Mouse (Mus musculus): ENCODE data around the gene Pom121l2.

The Pom121l2 gene

DNA sequence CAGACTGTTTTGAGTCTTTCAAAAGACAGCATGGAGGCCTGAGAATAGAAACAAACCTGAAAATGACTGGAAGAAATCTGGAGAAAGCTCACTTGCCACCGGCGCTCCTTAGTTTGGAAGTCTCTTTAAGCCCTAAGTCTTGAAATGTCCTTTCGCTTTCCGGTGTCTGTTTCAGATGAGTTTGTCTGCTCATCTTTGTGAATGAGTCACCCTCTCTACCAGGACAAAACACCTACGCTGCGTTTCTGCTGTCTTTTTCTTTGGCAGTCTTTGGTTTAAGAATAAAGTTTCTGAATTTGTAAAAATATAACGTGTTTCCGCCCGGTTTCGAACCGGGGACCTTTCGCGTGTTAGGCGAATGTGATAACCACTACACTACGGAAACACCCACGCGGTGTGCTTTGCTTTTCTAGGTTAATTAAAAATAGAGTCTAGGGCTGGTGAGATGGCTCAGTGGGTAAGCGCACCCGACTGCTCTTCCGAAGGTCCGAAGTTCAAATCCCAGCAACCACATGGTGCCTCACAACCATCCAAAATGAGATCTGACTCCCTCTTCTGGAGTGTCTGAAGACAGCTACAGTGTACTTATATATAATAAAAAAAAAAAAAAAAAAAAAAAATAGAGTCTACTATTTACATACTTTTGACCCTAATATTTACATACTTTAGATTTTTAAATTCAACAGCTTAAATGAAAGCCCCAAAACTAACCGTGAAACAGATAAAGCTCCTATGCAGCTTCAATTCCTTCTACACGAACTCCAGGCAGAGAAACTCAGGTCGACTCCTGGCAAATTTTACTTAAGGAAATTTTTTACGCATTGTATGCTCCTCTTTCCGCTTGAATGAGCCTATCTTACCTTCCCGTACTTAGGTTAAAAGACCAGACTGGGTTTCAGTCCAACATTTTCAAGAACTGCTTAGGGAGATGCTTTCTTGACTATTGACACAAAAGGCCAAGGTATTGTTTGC is 34.8 kb downstream of the Pom121l2 start:
- peak; percentile 96 for DNase-seq (ENCODE audit: low read depth)

DNA sequence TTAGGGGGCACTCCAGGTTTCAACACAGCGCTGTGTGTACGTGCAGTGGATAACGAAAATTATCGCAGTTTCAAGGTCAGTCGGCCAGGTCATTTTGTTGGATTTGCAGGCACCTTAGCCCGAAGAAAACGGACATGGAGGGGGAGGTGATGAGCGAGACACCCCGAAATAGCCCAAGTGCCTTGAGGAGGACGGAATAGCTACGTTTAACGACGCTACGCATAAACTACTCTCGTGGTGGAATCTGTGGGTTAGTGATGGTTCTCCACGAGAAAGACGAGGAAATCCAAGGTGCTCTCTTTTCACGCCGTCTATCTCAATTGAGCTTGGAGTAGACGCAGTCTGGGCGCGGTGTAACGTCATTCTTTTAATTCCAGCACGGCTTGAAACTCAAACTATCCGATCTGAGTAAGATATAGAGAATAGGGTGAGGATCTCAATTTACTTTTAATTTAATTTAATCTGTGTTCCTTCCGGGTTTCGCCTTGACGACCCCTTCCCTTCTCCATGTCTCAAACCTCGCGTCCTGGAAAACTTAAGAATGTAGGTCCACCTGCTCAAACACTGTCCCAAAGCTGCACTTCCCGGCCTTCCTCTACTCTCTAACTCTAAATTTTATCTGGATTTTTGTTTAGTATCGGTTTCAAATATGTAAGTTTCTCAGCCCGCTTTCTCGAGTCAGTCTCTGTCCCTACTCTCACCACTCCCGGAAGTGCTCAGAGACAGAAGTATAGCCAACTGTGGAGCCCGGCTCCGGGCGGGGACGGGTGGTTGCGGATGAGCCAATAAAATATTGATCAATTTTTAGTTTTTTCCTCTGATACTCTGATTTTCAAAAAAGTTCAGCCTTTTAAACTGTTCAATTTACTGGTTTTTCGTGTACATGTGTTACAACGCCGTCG is 39.2 kb downstream of the Pom121l2 start:
- peak; percentile 45 for DNase-seq (ENCODE audit: low read depth)

DNA sequence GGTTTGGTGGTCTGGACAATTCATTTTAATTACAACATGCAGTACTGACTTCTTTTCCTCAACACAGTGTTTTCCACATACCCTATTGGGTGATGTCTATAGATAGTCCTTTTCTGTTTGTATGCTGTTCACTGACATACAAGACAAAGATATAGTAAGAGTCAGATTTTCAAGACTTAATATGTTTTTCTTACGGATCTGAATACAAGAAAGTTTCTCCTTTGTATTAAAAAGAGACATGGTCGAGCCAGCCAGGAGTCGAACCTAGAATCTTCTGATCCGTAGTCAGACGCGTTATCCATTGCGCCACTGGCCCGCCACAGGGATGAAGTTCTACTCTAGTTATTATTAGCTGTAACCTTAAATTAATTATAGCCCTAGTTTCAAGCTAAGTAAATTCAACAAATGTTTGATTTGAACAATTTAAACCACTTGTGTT is 39.9 kb downstream of the Pom121l2 start:
- DNase-seq (ENCODE audit: low read depth) = peak; percentile 59

DNA sequence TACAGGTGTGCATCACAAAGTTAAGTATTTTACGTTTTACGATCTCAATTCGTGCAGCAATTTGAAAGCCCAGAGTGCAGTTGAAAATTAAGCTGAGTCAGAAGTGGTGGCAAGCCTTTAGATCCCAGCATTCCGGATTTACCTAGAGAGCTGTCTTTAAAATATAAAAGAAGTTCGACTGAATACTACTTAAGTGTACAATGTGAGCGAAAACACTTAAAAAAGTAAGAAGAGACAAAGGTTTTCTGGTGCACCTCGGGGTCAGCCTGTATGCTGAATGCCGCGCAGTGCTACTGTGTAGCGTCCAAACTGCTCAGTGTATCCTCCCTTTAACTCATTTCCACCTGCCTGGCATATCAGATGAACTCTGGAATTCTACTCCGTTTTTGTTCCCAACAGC is 40.6 kb downstream of the Pom121l2 start:
- peak; percentile 39 for DNase-seq (ENCODE audit: low read depth)

DNA sequence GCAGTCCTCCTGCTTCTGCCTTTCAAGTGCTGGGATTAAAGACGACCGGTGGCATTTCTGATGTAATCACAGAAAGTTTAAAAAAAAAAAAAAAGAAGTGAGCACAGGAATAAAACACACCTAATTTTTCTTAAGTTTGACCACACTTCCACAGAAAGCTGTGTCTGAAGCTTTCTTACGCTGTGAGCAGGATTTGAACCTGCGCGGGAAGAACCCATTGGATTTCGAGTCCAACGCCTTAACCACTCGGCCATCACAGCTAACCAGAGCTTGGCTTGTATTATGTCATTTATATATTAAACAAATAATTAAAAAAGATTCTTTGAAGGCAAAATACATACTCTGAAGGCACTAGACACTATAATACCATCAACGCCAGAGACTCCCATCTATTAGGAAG is 41.2 kb downstream of the Pom121l2 start:
- DNase-seq (ENCODE audit: low read depth) = peak; percentile 83

DNA sequence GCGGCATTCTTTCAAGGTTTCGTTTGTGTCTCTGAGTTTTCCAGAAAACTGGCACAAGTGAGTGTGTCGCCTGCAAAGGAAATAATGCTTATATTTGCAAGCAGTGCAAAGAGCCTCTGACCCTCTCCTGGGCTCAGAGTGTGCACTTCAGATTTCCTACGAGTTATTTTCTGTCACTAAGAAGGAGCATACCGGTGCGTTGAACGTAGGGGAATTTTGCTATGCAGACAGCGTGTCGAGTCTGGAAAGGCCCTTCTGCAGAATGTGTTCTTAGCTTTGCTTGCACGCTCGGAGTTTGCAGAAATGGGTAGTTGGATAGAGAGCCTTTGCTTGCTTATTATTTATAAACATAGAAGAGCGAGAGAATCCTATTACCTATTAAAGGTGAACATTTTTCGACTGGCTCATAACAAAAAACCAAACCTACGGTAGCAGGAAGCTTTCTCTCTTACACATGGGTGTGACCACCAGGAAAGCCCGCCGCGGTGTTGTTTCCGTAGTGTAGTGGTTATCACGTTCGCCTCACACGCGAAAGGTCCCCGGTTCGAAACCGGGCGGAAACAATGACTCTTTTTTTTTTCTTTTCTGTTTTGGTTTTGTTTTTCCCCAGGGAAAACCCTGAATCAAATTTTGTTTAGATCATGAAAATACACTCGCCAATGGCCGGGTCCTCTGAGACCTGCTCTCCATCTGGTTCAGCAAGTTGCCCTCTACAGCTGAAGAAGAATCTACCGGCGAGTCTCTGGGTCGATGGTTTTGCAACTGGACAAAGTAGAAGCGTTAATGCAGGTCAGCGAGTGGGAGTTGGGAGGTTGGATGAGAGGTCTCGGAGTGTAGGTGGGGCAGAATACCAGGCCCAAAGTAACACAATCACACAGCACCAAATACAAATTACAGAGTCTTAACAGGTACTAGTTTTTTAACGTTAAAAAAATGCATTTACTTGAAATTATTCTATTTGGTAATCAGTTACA is 45.4 kb downstream of the Pom121l2 start:
- peak; percentile 88 for DNase-seq (ENCODE audit: low read depth)

DNA sequence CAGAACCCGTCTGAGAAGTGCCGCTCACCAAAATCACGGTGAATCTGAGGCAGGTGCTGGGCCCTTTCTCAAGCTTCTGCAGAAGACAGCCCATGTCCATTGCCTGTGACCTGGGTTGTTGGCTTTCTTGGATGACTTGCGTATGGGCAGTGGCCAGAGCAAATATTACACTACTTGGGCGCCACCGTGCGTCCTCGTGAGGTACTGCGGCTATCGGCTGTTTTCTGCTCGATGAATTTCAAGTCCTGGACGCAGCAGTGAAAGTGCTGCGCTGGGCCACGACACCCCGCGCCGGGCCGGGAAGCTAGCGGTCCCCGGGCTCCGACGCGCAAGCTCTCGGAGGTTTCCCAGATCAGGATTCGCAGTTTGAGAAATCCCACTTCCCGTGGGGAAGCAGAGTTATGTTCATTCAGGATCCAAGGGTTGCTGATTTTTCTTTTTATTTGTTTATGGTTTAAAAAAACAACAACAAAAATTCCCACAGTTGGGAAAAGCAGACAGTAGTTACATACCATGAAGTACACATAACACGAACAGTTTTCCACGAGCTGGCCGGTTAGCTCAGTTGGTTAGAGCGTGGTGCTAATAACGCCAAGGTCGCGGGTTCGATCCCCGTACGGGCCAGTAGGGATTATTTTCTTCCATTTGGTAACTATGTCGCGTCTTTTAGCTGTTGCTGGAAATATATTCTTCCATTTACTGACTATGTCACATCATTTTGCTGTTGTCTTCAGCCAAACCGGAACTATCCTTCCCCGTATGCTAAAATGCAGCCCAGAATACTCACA is 47.9 kb downstream of the Pom121l2 start:
- peak; percentile 95 for DNase-seq (ENCODE audit: low read depth)

DNA sequence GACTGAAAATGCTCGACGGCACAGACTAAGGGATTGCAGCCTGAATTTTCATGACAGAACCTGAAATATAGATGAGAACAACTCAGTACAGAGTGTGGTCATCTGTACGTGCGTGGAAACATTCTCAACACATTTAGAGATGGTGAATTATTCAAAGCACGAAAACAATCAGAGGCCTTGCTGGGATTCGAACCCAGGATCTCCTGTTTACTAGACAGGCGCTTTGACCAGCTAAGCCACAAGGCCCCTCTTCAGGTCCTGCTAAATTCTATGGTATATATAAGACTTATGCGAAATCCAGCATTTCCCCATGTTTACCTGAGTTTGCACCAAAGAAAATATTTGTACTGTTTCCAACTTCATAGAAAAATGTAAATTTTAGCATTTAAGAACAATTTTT is 48.9 kb downstream of the Pom121l2 start:
- DNase-seq (ENCODE audit: low read depth) = no peak

DNA sequence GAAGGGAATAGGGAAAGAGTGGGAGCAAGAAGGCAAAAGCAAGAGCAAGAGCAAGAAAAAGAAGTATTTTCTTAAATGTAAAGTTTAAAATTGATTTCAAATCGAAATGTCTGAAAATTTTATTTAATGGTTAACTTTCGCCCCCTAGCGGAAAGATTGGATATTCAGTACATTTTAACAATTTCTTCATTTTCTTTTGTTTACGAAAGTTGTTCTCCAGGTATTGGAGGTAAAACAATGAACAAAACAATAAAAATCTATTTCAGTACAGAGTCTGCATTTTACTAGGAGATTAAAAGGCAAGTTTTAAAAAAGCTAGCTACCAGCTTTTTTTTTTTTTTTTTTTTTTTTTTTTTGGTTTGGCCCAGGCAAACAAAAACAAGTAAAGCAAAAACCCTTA is 49.5 kb downstream of the Pom121l2 start:
- peak; percentile 83 for DNase-seq (ENCODE audit: low read depth)

DNA sequence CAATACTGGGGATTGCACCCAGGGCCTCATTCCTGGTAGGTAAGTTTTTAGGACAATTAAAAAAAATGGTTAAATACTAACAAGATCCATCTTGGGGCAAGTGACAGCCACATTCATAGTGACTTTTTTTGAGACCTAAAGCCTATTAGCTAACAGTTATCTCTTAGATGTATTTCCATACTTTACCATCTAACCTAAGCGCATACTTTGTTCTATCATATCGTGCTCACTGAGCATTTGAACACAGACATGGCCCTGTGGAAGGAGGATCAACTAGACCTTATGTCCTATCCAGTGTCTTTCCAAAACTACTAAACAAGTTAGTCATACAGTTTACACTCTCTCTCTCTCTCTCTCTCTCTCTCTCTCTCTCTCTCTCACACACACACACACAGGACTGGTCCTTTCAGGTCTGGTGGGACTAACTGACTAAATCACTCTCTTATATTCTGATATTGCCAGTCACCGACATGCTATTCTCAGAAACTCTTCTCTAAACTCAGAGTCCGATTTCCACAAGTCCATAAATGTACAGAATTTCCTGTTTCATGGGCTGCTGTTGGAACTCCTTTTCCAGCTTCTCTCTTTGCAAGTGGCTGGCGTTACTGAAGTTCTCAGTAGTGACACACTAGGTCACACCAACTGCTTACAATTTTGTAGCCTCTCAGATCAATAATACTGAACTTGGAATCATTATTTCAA is 52.9 kb downstream of the Pom121l2 start:
- DNase-seq (ENCODE audit: low read depth) = no peak

DNA sequence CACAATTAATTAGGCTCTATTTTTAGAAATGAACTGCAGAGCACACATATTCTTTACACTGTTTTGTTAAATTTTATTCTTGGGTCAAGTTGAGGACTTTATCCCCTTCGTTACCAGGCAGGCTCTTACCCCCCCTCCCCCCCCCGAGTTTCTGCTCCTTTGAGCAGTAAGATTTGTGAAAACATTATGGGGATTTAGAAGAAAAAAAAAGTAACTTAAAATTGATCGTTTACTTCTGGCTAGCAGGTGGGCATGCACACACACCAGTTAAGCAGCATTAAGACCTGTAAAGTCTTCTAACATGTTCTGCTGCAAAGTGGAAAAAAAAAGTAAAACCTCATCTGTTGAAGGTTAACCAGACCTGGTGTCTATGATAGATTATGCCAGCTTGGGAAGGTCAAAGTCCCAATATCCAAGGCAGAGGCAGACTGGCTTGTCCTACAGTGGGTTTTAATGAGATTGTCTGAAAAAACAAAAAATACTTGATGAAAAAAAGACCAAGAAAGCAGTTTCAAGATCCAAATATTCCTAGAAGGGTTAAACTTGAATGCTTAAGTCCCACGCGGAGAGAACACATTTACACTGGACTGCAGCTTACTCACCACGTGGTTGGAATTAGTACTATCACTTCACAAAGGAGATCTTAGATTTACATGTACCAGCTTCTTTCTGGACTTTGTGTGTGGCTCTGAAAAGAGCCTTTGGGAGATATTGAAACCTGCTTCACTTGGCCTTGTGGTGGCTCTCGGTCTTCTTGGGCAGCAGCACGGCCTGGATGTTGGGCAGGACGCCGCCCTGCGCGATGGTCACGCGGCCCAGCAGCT is 53.7 kb downstream of the Pom121l2 start:
- no peak for DNase-seq (ENCODE audit: low read depth)

DNA sequence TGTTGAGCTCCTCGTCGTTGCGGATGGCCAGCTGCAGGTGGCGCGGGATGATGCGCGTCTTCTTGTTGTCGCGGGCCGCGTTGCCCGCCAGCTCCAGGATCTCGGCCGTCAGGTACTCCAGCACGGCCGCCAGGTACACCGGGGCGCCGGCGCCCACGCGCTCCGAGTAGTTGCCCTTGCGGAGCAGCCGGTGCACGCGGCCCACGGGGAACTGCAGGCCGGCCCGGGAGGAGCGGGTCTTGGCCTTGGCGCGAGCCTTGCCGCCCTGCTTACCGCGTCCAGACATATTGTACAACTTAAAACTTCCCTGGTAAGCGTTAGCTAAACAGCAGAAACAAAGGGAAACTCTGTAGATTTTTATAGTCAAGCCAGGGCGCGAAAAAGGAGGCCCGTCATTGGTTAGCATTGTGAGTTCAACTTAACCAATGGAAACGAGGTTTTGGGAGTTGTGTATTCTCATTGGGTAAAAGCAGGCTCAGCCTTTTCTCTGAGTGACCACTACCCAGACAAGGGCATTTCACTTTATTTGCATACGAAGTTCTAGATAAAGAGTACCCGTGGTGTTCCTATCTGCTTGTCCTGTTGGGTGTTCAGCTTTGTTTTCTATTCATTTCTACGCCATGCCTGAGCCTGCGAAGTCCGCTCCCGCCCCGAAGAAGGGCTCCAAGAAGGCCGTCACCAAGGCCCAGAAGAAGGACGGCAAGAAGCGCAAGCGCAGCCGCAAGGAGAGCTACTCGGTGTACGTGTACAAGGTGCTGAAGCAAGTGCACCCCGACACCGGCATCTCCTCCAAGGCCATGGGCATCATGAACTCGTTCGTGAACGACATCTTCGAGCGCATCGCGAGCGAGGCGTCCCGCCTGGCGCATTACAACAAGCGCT is 54.5 kb downstream of the Pom121l2 start, which contains the start of the genes Hist1h2ah and Hist1h2bk:
Hist1h2ah (minus strand) TSS at position 302 of the 882 bp plus-strand sequence.
Hist1h2bk (plus strand) TSS at position 604 of the 882 bp plus-strand sequence.
- DNase-seq (ENCODE audit: low read depth) = peak; percentile 89

DNA sequence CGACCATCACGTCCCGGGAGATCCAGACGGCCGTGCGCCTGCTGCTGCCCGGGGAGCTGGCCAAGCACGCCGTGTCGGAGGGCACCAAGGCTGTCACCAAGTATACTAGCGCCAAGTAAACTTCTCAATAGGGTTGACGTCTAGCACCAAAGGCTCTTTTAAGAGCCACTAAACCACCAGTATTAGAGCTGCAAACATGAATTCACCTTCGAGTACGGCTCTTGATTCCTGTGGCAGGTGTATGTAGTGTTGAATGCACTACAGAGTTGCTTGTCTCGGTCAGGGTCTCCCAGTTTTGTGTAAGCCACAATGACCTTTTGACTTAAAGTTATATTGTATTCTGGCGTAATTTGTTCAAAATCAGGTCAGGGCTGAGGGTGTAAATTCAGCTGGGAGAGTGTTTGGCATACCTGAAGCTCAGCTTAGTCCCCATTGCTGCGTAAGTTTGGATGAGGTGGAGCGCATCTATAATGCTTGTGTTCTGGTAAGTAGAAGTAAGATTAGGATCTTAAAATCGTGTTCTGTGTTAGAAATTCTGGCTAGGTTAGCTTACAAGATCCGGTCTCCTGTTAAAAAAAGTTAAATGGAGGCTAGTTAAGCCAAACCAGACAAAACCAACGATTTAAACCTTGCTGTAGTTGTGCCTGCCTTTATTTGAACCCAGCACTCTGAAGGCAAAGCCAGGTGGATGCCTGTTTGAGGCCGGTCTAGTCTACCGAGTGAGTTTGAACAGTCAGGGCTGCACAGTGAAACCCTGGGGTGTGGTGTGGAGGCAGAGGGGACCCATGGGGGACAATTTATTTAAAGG is 55.4 kb downstream of the Pom121l2 start:
- DNase-seq (ENCODE audit: low read depth) = peak; percentile 54

DNA sequence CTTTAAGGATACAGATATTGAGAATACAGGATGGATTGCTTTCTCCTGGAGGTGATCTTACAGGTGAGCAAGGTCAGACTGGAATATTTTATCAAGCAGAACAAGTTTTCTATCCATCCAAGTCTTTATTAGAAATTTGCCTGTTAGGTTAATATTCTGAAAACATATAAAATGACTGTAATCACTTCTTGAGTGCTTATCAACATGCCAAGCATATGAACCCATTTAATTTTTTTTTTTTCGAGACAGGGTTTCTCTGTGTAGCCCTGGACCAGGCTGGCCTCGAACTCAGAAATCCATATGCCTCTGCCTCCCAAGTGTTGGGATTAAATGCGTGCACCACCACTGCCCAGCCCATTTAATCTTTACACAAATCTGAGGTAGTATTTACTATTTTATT is 56.0 kb downstream of the Pom121l2 start:
- DNase-seq (ENCODE audit: low read depth) = no peak

DNA sequence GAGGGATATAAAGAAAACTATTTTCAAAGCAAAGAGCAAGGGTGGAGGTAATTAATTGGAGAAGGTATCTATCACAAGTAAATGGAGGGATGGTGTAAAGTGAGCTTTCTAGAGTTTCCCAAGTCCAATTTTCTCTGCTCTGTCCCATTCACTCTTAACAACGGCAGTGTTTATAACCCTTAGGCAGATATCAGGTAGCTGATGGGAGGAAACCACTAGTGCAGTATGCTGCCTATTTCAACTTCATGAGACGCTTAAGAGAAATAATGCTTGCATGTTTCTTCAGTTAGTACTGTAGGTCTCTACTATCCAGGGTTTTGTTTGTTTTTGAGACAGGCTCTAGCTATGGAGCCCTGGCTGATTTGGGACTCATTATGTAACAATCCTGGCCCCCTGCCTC is 56.4 kb downstream of the Pom121l2 start:
- DNase-seq (ENCODE audit: low read depth) = no peak

Measured in naive thymus-derived CD4-positive, alpha-beta T cell, adult 2 months (primary cell).